Mouse (Mus musculus) adrenal gland, adult (tissue): ENCODE measurements at regions not wholly inside any gene's neighbourhood (a gene's known extent, or its start where the extent isn't known, plus 50 kb on each side); places are given as distances from the start of the nearest gene placed in this dataset.

Source experiments
- DNase-seq, 2 experiments: peaks; one replicate each; pipeline ENCODE4 v3.0.0; 2022 to 2023; ENCODE audit warnings: low spot score in 1 of 2; ENCODE audit not compliant: inconsistent age in 2 of 2

DNA sequence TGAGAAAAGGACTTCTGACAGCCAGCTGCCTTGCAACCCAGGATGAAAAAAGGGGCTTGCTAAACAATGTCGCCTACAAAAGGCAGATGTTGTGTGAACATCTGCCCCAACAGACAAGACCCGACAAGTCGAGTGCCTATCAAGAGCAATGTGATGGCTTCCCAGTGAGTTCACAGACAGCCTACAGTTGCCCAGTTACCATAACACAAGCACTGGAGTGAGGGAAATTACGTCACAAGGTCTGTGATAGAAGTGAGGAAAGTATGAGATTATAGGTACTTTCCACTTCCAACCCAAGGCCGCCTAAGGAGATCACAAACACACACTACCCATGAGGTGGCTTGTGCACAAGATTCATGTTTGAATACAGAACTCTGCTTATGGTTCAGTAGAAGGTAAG, 78.4 kb upstream of the 1700016C15Rik start:
- DNase-seq, result no peak

DNA sequence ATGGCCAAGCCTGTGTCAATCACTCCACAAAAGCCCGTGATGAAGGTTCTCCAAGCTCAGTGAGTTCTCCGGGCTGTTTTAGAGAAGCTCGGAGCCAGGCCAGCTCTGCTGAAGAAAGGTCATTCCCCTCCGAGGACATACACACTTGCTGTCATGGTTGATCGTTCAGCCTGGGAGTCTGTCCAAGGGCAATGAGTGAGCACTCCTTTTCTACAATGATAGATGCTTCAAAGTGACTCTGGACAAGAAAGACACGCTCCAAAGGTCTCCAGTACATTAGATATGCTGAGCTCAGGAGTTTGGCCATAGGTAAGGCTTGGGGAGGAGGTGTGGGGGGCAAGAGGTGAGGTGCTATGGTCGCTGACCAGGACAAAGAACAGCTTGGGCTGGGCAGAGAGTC, 66.5 kb upstream of the 1700016C15Rik start:
- DNase-seq, result peak; percentile 54 to 88

DNA sequence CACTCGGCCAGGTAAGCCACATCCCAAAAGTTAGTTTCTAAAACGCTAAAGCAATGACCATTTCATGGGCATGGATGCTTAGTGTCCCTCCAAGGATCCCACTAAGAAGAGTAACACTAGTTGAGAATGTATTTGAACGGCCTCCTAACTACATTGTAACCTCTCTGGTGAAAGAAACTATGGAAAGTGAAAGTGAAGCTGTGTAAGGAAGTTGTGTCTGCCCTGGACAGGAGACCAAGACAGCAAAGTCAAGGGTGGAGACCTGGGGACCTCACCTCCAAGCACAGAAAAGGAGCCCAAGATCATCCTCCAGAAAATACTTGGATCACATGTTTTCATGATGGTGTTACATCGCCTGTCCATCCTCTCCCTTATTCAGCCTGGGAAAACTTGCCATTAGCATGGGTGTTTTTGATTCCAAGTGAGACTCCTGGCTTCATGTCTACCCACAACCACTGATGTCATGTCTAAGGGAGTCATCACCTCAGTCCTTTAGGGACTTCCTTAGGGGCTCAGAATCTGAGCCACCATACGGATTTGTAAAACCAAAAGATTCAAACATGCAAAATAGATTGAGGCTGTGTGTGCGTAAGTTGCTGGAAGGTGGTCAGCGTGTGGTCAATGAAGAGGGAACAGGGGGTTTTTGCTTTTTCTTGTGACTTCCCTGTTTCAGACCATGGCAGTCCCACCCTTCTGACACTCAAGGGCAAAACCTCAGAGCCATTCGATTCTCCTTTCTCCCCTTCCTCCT, 62.4 kb upstream of the 1700016C15Rik start:
- no peak for DNase-seq

DNA sequence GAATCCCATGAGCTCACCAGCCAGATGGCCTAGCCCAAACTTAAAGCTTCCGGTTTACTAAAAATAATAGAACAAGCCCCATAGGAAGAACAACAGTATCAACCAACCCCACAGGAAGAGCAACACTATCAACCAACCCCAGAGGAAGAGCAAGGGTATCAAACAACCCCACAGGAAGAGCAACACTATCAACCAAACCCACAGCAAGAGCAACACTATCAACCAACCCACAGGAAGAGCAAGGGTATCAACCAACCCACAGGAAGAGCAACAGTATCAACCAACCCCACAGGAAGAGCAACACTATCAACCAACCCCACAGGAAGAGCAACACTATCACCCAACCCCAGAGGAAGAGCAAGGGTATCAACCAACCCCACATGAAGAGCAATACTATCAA, 59.0 kb upstream of the 1700016C15Rik start:
- DNase-seq, result no peak

GRCm38 (mm10) chr1:177676657-177677056, 53.0 kb upstream of the 1700016C15Rik start:
- no peak for DNase-seq

GRCm38 (mm10) chr1:177678832-177679231, 50.8 kb upstream of the 1700016C15Rik start:
- DNase-seq, result no peak
